Mouse (Mus musculus) v-Abl transformed pro-B cells (cell line): ENCODE results near the gene Ltbp3.

Experiments
- in situ Hi-C, 2 experiments: fragments of 400-800 bp; cut with MboI; formaldehyde crosslinking; loops; one replicate each; pipeline ENCODE4 v1.15.1; 2025; ENCODE audit not compliant: unreplicated experiment in 2 of 2

The Ltbp3 gene

DNA sequence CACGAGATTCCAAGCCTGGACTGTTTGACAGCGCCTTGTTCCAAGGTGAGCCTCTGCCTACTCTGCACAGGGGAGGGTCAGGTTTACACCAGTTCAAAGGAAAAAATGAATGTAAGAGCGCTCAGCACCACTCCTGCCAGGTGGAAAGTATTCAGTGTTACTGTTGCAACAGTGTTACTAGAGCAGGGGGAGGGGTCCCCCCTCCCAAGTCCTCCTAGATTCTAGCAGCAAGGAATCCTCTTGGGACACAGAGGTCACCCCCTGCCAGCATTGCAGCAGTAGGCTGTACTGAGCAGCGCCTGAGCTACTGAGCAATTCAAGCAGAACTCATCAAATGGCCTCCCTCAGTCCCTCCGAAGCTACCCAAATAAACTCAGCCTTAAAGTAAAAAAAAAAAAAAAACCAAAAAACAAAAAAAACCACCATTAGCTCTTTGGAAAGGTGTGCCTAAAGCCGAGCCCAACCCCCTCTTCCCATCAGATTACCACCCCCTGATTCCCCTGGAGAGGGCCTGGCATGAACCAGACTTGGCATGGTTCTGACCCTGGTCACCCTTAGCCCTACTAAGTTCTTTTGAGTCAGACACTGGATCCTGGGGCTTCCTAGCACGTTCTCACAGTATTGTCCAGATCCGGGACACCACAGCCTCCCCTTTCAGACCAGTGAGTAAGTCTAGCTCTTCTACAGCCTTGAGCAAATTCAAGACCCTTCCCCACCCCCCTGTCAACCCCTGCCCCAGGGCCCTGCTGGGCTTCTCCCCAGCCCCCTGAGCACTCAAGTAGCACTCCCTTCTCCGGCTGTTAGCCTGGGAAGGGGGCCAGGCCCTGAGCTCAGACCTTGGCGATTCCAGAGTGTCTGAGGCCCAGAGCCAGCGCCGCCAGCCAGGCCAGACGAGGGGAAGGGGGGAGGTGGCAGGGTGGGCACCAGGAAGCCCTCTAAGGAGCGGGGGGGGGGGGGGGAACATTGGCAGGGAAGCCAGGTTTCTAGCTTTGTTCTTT is at the start of gene Ltbp3:
TSS of gene Ltbp3 (plus strand) at position 585 of the 998 bp plus-strand sequence.
- in situ Hi-C loops, result no loop called here

DNA sequence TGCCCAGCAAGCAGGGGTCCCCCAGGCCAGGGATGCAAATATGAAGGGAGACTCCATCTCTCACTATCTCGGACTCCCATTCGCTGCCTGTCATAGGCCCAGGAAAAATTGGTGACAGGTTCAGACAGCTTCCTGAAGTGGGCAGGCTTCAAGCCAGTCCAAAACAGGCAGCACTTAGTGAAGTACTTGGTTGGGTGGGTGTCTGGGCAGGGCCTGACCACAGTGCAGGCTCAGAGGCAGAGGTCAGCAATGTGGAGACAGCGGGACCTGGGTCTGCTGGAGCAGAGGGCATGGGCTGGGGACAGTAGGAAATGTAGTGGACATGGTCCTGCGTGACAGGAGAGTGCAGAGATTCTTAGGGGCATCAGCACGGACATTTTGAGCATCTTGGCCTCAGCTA is 49.1 kb upstream of the Ltbp3 start:
- in situ Hi-C loops, result no loop called here

DNA sequence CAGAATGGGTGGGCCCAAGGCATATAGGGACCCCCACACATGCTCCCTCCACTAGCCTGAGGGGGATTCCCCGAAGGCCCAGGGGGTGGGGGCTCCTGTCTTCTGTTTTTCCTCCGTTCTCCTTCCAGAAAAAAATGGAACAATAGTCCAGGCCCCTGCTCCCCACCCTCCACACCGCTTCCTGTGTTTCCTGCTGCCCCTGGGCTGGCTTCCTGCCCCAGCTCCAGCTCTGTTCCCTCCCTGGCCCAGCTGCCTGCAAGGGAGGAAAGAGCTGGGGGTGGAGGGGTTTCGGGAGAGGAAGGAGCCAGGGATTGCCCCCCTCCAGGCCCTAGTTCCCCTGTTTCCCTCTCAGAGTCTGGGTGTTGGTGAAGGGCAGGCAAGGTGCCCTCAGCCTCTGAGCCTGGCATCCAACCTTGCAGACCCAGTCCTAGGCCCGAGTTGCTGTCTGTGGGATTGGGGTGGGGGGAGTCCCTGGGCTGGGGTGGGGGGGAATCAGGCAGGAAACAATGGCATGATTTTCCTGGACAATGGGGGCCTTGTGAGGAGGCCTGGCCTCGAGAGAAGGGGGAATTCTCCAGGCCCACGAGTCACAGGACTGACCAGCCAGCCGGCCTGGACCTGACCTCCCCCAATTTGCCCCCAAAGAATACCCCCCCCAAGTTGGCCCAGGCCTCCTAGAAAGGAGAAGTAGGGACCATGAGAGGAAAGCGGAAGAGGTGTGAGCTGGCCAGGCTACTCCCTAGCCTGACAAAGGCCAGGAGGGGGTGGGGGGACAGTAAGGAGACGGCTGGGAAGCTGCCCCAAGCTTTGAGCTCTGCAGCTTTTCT is 48.4 kb upstream of the Ltbp3 start:
- in situ Hi-C loops, result no loop called here

DNA sequence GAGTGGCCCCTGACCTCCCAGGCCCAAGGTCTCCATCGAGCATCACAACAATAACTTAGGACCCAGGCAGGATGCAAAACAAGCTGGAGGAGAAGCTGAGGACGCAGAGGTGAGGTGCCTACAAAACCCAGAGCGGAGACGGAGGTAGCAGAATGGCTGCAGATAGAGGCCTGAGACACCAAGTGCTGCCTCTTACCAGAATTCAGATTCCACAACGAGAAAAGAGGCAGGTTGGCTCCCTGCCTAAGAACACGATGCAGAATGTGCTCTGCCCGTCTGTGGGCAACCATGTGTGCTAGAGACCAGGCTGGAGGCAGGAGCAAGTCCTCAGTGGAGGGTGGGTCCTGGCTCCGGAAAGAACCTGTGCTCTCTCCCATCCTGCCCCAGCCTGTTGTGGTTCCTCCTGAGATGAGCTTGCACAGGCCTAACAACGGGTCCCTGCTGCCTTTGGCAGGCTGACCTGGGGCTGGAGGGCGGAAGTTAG is 47.7 kb upstream of the Ltbp3 start:
- in situ Hi-C loops, result no loop called here

DNA sequence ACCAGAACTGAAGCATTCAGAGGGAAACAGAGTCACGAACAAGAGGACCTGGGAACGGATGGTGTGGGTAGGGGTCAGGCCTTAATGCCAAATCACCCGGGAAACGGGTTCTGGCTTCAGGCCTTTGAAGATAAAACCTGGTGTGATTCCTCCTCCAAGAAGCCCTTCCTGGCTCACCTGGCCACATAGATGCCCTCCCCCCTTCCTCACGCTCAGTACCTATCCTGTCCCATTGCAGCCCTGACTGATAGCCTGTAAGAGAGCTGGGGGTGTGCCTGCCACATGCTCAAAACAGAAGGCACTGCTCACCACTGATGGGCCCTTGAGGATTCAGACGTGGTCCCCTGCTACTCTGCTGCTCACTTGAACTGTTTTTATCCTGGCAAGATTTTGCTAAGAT is 46.9 kb upstream of the Ltbp3 start:
- in situ Hi-C loops, result no loop called here

DNA sequence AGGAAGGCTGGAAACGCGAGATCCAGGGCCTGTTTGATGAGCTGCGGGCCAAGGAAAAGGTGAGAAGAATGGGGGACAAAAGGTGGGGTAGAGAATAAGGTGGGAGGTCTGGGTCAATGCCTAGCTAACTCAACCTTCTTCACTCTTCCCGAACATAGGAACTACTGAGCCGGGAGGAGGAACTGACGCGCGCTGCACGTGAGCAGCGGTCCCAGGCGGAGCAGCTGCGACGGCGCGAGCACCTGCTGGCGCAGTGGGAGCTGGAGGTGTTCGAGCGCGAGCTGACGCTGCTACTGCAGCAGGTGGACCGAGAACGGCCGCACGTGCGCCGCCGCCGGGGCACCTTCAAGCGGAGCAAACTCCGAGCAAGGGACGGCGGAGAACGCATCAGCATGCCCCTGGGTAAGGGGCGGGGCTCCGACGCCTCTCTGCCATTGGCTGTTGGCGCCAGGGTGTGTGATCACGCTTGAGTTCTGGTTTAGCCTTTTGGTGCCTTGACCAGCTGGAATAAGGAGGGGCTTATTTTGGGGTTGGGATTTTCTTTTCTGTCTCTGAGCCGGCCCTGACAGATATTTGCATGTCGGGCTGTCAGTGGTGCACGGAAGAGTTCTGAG is 44.7 kb upstream of the Ltbp3 start:
- in situ Hi-C loops, result no loop called here

DNA sequence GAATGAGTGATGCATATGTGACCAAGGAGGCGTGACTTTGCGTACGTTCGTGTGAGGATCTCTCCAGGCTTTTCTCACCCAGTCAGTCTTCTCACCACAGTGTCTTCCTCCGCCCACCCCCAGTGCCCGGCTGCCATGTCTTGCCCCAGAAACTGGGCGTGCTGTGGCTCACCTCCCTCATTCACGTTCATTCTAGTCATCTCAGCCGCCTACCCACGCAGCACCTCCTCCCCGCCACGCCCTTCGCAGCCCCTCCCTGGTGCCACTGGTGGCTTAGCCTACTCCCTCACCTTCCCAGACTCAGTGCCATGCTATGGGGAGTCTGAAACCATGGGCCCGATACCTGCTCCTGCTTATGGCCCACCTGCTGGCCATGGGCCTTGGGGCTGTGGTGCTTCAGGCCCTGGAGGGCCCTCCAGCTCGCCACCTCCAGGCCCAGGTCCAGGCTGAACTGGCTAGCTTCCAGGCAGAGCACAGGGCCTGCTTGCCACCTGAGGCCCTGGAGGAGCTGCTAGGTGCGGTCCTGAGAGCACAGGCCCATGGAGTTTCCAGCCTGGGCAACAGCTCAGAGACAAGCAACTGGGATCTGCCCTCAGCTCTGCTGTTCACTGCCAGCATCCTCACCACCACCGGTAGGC is 36.4 kb upstream of the Ltbp3 start, which contains the start of gene Kcnk7:
TSS of gene Kcnk7 (plus strand) at position 205 of the 638 bp plus-strand sequence.
- in situ Hi-C loops, result loop anchor here in 1 of 2 experiments (10.0 kb wide), 1 partner anchor 71 kb away; the partner anchor contains the start of gene Scyl1

DNA sequence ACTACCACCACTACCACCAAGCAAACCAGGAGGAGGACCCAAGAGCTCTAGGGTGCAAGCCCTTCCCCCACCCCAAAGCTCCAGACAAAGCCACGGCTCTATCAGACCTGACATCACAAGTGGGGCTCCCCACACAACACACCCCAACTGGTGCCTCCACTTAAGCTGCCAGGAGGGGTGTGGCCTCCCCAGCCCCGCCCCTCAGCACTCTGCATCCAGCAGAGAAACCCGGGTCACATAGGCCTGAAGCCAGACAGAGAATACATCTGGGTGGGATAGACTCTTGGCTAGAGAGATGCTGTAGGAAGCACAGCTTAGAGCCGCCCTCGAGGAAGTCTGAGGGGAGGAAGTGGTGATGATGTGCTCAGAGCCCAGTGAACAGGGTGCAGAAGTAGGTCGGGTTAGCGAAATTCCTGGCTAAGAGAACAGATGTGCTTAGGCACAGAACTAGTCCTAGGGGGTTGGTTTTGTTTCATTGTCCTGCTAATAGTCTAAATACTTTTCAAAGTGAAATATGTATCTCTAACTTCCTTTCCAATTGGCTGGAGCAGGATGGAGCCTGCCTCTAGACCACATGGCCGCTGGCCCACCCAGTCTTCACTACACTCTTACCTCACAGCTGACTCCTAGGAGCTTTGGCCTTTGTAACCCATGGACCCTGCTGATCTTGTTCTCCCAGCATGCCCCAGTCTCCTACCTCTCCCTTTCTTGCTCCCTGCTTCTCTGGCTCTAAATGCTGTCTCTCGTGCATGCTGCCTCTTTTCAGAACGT is 35.7 kb upstream of the Ltbp3 start:
- in situ Hi-C loops, result loop anchor here in 1 of 2 experiments (10.0 kb wide), 1 partner anchor 70 kb away; the partner anchor contains the start of gene Scyl1

DNA sequence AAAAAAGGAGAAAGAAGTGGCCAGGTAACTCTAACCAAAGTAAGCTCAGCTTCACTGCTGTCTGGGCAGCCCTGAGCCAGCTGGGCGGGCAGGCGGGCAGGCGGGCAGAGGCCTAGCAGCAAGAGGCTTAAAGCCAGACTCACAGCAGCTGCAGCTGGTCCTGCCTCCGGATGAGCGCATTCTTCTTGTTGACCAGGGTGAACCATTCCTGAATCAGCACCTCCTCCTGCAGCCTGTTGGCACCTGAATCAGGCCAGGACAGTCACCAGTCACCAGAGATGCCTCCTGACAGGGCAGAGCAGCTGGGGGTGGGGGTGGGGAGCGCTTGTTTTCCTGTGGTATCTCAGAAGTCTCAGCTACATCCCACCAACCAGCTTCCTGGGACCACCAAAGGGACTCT is 30.6 kb upstream of the Ltbp3 start:
- in situ Hi-C loops, result no loop called here

DNA sequence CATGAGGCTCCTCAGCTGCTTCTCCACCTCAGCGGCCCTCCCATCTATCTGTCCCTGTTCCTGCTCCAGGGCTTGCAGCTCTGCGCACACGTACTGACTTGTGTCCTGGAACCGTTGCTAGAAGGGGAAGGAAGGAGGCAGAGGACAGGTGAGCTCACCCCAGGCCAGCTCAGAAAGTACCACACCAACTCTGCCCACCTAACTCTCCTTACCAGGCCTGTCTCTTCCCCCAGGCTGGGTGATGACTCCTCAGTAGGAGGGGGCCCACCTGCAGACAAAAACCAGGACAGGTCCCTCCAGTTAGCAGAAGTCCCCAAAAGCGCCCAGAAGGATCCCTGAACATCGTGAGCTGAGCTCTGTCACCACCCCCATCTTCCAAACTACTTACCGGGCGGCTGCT is 30.1 kb upstream of the Ltbp3 start:
- in situ Hi-C loops, result no loop called here

DNA sequence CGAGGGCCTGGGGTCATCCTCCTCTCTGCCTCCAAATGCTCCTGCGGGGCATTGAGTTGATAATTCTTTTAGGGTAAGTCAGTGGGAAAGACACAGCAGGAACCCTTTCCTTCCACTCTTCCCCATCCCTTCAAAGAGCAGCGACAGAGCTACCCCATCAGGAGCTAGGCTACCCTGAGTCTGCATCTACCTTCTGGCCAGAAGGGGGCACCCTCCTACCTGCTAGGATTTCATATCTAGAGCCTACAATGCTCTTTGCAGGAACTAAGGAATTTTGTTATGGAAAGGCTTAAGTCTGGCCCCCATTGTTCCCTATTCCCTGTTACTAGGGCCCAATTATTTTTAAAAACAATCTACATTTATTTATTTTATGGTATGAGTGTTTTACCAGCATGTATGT is 29.5 kb upstream of the Ltbp3 start:
- in situ Hi-C loops, result no loop called here

DNA sequence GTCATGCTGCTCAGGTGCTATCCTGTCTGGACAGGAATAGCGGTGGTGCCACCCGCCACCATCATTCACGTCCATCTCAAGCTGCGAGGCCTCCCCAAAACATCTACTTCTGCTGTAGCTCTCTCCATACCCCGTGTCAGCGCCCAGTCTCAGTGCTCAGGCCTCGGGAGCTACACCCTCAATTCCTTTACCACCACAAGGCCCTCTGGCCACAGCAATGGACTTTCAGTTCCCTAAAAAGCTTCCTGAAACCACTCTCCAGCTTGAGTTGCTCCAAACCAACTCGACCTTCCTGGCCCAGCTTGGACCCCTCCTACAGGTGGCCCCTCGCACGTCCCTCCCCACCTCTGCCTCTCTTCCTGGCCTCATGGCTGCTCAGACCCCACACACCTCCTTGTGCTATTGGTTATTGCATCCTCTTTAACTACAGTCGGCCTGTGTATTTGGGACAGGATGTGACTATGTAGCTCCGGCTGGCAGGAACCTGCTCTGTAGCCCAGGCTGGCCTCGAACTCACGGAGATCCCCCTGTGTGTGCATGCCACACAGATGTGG is 28.7 kb upstream of the Ltbp3 start:
- in situ Hi-C loops, result no loop called here

DNA sequence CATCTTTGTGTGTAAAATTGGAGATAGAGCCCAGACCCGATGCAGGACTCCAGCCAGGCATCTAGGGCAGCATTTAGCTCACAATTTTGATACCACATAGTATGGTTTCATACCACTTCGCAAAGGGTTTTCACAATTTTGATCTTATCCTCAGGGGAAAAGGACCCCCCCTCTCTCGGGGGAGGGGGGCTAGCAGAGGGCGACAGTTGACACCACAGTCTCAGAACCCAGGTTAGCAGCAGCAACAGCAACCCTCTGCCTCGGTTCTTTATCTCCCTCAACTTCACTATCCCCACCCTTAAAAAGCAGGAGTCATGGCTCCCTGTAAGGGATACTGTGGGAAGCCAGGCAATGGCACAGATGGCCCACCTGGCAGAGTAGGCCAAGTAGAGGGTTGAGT is 27.4 kb upstream of the Ltbp3 start:
- in situ Hi-C loops, result no loop called here

DNA sequence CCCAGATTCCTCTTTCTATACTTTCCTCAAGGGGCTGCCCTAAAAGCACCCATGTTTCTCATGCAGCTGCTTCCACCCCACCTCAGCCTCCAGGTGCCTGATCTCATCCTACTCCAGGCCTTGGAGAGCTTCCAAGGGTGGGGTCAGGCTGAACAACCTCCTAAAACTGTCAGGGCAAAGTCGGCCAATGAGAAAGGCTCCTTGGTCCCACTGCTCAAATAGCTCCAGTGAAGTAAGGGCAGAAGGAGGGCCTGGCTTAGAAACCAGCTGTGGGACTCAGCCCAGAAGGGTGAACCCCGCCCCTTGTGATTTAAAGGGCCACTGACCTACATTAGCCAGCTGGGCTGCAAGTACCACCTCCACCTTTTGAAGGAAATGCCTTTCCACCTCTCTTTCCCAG is 27.0 kb upstream of the Ltbp3 start:
- in situ Hi-C loops, result no loop called here

DNA sequence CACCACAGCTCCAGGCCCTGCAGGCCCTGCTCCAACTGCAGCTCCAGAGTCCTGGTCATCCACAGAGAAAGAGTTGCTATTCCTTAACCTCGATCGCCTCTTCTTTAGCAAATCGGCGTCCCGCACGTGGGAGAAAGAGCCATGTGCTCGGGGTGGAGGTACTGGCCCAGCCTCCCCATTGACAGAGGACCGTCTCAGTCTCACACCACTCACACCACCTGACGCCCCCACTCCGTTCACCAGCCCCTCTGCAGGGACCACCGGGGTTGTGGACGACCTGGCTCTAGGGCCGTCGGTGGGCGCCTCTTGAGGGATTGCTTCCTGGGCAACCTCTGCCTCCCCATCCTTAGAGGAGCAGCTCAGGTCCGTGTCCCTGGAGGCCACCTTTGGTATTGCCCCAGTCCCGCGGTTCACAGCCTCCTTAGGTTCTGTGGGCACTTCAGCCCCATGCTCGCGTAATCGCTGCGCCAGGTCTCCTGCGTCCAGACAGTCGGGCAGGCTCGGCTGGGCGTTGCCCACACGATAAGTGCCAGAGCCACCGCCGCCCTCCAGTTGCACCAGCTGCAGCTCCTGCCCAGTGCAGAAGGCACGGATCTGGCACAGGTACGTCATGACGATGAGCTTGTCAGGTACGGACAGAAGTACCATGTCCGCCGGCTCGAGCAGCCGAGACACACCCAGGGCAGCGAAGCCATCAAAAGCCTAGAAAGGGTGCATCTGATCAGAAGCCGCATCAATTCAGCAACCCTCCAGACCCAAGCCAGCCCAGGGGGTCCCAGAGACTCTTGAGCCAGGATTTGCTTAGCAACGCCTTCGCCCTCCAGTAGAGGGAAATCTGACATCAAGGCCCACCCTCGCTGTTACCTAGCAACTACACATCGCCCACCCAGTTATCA is 24.7 kb upstream of the Ltbp3 start:
- in situ Hi-C loops, result no loop called here

DNA sequence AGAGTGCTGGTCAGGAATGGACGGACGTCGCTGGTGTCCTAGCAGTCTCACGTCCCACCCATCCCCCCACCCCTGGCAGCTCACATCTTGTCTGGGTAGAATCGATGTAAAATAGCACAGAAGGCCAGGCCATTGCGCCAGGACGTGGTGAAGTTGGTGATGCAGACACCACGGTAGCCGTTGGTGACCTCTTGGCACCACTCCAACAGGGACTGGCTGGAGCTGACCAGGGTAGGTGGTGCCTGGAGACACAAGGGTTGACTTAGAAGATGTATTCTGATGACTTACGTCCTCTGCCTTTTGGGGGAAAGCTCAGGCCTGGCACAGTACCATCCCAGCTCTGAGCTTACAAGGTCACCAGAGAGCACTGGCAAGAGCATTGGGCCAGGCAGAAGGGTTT is 23.7 kb upstream of the Ltbp3 start:
- in situ Hi-C loops, result no loop called here

DNA sequence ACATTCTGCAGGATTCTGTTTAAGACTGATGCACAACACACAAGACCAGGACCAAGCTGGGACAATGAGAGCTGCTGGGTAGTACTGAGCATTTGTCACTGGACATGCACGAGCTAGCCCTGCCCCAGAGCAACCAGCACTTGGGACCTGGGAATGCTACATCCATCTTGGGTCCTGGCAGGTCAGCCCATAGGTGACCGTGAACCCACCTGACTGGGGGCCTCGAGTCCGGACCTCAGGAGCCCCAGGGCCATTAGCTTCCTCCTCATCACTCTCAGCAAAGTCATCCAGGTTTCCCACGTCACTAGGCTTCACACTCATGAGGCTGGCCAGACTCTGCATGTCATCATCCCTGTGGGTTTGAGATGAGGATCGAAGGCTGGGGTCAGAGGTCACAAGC is 19.5 kb upstream of the Ltbp3 start:
- in situ Hi-C loops, result no loop called here

DNA sequence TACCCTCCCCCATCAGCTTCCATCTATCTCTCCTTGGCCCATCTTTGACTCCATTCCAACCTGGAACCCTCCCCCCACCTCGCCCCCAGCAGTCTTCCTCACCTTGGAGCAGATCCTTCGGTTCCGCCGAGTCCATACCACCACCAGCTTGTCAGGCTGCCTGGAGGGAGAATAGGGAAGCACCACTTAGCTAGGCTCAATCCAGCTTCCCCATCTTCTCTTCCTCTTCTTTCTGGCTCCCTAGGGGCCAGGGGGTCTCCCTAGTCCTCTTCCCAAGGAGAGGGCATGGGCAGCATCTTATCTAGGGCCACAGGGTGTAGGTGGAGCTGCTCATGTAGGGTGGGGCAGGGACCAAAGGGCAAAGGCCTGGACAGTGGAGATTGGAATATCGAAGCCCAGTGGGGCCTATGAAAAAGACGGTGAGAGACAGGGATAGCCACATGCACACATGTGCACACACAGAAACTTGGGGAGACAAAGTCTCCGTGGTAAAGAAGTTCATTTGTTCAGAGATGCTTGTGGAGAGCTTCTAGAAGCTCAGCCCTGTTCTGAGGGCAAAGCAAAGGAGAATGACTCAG is 17.8 kb upstream of the Ltbp3 start:
- in situ Hi-C loops, result no loop called here
